Mouse (Mus musculus) liver, embryonic 11.5 days (tissue): ENCODE measurements around the gene Dusp16. TPM values are rescaled to one million over a fixed set of nuclear protein-coding genes. Genes with fewer than 3 reads are reported as not detected.

Experiments
- ATAC-seq: fragments of 200-750 bp; cut with Nextera tagmentation; replicated peaks from 2 replicates; pipeline ENCODE4 v1.8.0; 2017; ENCODE audit warnings: moderate number of reproducible peaks, mild to moderate bottlenecking, moderate TSS enrichment, moderate library complexity; ENCODE audit not compliant: low FRiP score
- DNase-seq: peaks from one replicate; pipeline ENCODE4 v3.0.0-alpha.2; 2017; ENCODE audit warnings: low spot score
- H3K27ac ChIP-seq: fragments of 300-500 bp; sonication (generic); 2 replicates; pipeline ENCODE4 v1.5.1; 2014; ENCODE audit warnings: mild to moderate bottlenecking, low read depth, low read length, control low read depth
- H3K27me3 ChIP-seq: fragments of 300-500 bp; sonication (generic); replicated peaks from 2 replicates; pipeline ENCODE4 v1.6.1; 2014; ENCODE audit warnings: low read length, mixed read lengths; ENCODE audit not compliant: control insufficient read depth, insufficient read depth
- H3K36me3 ChIP-seq: fragments of 300-500 bp; sonication (generic); 2 replicates; pipeline ENCODE4 v1.6.1; 2014; ENCODE audit warnings: mild to moderate bottlenecking, low read length, moderate library complexity, mixed read lengths; ENCODE audit not compliant: control insufficient read depth, insufficient read depth
- H3K4me1 ChIP-seq: fragments of 300-500 bp; sonication (generic); replicated peaks from 2 replicates; pipeline ENCODE4 v1.6.1; 2014; ENCODE audit warnings: low read length, mixed read lengths; ENCODE audit not compliant: control insufficient read depth, insufficient read depth
- H3K4me2 ChIP-seq: fragments of 300-500 bp; sonication (generic); 2 replicates; pipeline ENCODE4 v1.6.1; 2014; ENCODE audit warnings: mild to moderate bottlenecking, control low read depth, moderate library complexity
- H3K4me3 ChIP-seq: fragments of 300-500 bp; sonication (generic); 2 replicates; pipeline ENCODE4 v1.5.1; 2014; ENCODE audit warnings: low read depth, low read length, control low read depth
- H3K9ac ChIP-seq: fragments of 300-500 bp; sonication (generic); 2 replicates; pipeline ENCODE4 v1.6.1; 2014; ENCODE audit warnings: low read depth, low read length, control low read depth
- H3K9me3 ChIP-seq: fragments of 300-500 bp; sonication (generic); 2 replicates; pipeline ENCODE4 v1.6.1; 2016; ENCODE audit warnings: low read length, inconsistent platforms, mixed read lengths; ENCODE audit not compliant: control insufficient read depth
- WGBS: fragments of 180-500 bp; shearing (Covaris S2); extraction: QIAGEN DNeasy Blood & Tissue Kit; methylation state at CpG from one replicate; pipeline ENCODE4 v1.1.7; 2014; 5-methylcytosine and 5-hydroxymethylcytosine counted together
- polyA plus RNA-seq: library from polyadenylated mRNA; unstranded; fragments of >200 nt; fragmentation: Nextera tagmentation; extraction: Ambion mirVana; gene quantifications from 2 replicates; pipeline ENCODE4 v1.2.1, GENCODE M21; 2014

Dusp16 gene
- polyA plus RNA-seq, 1 experiment from 2014 or later = 7.9 TPM

DNA sequence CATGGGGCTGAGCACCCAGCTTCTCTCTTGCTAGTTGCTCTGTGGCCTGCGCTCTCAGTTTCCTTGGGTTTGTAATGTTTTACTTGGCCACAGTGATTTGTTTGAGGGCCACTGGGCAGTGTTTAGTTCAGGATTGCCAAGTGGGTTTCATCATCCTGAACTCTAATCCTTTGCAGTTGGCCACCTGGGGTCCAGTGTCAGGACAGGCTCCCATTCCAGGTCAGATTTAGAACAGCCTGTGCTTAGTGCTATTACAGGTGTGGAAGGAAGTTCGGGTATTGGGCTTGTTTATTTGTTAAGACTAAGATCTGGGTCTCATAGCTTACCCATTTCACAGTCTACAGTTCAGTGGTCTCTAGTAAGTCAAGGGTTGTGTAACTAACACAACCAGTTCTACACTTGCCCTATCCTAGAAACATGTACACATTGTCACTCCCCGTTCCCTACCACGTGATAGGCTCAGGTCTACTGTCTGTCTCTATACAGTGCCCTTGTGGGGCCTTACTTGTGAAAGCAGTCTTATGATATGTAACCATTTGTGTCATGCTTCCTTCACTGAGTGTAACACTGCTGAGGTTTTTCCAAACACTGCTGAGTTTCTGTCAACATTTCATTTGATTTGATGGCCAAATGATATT lies 89.3 kb downstream of the Dusp16 start:
- Histone ChIP-seq H3K4me1 (no peaks in the 10 kb centered on the region; the same call in 1 of the 2 replicates), H3K4me3 (no peak overlapping the region), H3K4me2 (no peak overlapping the region), H3K27ac (no peak overlapping the region), H3K27me3 (no peaks in the 10 kb centered on the region), H3K36me3 (no peaks in the 10 kb centered on the region), H3K9me3 (no peaks in the 10 kb centered on the region), H3K9ac (no peak overlapping the region)
- ATAC-seq (no peak), DNase-seq (no peak)
- 84% methylated on average over 4 of the region's 4 CpGs for WGBS

DNA sequence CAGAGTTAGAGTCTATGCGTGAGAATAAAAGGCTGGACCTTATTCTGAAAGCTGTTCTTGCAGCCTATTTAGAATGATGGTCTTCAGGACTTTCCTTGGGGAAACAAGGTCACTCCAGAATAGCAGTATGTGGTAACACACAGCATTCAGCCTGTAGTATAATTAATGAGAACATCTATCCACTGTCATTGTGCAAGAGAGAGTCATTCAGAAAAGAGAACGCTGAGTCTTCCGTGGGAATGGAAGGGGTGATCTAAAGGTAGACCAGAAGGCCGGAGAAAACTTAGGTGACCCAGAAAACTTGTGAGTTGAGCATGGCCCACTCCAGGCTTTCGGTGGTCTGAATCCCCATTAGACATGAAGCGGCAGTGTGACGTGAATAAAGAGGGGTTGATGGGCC lies 90.2 kb downstream of the Dusp16 start:
- no peaks in the 10 kb centered on the region; the same call in 1 of the 2 replicates for H3K4me1 ChIP-seq
- ATAC-seq (no peak), DNase-seq (no peak)
- H3K4me3 ChIP-seq = no peak overlapping the region
- no peaks in the 10 kb centered on the region for H3K36me3 ChIP-seq
- H3K27ac ChIP-seq = no peak overlapping the region
- no peaks in the 10 kb centered on the region for H3K9me3 ChIP-seq
- no peaks in the 10 kb centered on the region for H3K27me3 ChIP-seq
- WGBS = 91% methylated on average over 7 of the region's 7 CpGs
- H3K9ac ChIP-seq = no peak overlapping the region
- no peak overlapping the region for H3K4me2 ChIP-seq

DNA sequence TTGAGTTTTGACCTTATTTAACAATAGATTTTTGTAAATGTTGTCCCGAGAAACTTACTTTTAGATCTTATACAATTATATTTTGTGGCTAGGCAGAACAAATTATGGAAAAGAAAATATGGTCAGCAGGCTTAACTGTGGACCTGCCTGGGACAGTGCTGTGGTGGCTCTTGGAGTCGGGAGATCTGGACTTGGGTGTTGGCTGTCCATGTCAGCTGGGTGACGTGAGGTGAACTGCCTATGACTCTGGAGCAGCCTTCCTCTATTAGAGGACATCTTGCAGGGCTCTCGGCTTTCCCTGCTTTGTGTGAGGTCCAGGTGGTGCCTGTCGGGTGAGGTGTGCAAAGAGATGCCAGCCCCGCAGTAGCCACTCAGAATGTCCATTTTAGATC lies 91.2 kb downstream of the Dusp16 start:
- Histone ChIP-seq H3K4me2 (no peak overlapping the region), H3K27ac (no peak overlapping the region), H3K9ac (no peak overlapping the region), H3K4me1 (no peaks in the 10 kb centered on the region; the same call in 1 of the 2 replicates), H3K4me3 (no peak overlapping the region), H3K36me3 (no peaks in the 10 kb centered on the region), H3K27me3 (no peaks in the 10 kb centered on the region), H3K9me3 (no peaks in the 10 kb centered on the region)
- no peak for DNase-seq
- WGBS = 82% methylated on average over 6 of the region's 6 CpGs
- no peak for ATAC-seq

DNA sequence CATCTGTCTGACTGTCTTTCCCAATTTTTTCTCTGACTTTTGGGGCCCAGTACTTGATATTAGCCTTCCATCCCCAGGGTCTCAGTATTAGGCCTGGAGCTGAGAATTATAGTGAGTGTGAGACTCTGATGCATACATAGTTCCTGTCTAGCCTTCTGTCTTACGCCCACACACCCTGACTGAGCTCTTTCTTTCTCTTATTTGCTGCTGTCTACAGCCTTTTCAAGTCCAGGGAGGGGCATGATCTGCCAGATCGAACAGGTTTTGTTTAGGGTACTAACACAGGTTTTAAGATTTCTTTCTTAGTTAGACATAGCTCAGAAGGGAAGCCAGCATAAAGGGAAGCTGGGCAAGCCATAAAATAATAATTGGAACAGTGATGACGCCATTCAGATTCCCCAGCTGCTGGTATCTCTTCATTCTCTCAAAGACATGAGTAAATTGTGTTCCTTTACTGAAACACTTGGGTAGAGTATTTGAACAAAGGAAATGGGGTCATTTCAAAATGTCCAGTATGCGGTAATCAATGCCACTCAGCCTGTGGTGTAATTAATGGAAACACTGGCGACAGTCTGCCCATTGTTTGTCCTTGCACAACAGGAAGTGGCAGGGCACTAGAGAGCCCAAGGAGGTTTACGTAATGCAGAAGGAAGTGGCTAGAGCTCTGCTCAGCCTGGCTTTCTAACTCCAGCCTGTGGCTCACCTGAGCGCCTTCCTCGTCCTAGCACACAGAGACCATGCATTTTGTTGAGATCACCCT lies 91.8 kb downstream of the Dusp16 start:
- Histone ChIP-seq H3K4me1 (no peaks in the 10 kb centered on the region; the same call in 1 of the 2 replicates), H3K9ac (no peak overlapping the region), H3K4me3 (no peak overlapping the region), H3K4me2 (no peak overlapping the region), H3K9me3 (no peaks in the 10 kb centered on the region), H3K36me3 (no peaks in the 10 kb centered on the region), H3K27me3 (no peaks in the 10 kb centered on the region), H3K27ac (no peak overlapping the region)
- peak; percentile 68 for ATAC-seq
- 63% methylated on average over 8 of the region's 8 CpGs for WGBS
- no peak for DNase-seq

DNA sequence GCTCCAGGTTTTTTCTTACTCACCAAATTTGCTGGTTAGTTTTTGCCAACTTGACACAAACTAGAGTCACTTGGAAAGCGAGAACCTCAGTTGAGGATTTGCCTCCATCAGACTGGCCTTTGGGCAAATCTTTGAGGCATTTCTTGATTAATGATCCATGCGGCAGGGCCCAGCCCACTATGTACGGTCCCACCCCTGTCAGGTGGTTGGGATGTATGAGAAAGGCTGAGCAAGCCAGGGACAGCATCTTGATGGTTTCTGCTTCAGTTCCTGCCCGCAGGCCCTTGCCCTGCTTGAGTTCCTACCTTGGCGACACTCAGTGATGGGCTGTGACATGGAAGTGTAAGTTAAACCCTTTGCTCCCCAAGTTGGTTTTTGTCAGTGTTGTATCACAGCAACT lies 94.2 kb downstream of the Dusp16 start:
- Histone ChIP-seq H3K27ac (no peak overlapping the region), H3K4me2 (no peak overlapping the region), H3K36me3 (no peaks in the 10 kb centered on the region), H3K27me3 (no peaks in the 10 kb centered on the region), H3K9me3 (no peaks in the 10 kb centered on the region), H3K4me3 (no peak overlapping the region), H3K9ac (no peak overlapping the region), H3K4me1 (no peaks in the 10 kb centered on the region; the same call in 1 of the 2 replicates)
- ATAC-seq (no peak), DNase-seq (no peak)
- 92% methylated on average over 5 of the region's 5 CpGs for WGBS

DNA sequence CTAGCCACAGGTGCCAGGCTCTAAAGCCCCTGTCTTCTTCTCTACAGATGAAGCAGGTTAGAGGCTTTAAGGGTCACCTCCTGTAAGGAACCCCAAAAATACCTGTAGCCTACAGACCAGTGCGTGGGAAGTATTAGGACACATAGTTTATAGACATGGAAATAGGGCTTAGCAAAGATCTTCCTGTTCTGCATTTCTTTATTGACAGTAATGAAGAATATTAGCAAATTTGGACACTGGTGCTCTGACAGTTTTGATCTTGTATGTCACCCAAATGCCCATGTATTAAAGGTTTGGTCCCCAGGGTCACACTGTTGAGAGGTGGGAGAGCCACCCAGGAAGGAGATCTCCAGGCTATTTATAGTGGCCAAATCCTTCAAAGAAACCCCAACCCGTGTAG lies 95.9 kb downstream of the Dusp16 start:
- no peaks in the 10 kb centered on the region for H3K27me3 ChIP-seq
- H3K4me2 ChIP-seq = no peak overlapping the region
- no peak overlapping the region for H3K27ac ChIP-seq
- no peak overlapping the region for H3K9ac ChIP-seq
- H3K9me3 ChIP-seq = no peaks in the 10 kb centered on the region
- no peak for ATAC-seq
- no peak overlapping the region for H3K4me3 ChIP-seq
- H3K36me3 ChIP-seq = no peaks in the 10 kb centered on the region
- 76% methylated on average over 2 of the region's 2 CpGs for WGBS
- DNase-seq = no peak
- no peaks in the 10 kb centered on the region; the same call in 1 of the 2 replicates for H3K4me1 ChIP-seq

DNA sequence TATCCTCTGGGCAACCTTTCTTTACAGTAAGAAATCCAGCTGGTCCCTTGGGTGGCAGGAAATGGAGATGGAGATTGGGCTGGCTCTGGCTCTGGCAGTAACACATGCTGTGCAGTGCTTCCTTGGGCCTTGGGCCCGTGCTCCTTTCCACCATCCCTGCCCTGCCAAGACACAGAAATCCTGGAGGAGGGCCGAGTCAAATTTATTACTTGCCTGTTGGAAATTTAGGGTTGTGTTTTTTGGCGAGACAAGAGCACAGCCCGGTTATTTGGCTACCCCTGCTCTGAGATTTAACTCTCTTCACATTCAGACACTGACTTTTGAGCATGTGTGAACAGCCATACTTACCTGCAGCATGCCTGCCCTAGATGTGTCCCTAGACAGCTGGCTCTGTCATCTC lies 96.3 kb downstream of the Dusp16 start:
- Histone ChIP-seq H3K27me3 (no peaks in the 10 kb centered on the region), H3K4me2 (no peak overlapping the region)

DNA sequence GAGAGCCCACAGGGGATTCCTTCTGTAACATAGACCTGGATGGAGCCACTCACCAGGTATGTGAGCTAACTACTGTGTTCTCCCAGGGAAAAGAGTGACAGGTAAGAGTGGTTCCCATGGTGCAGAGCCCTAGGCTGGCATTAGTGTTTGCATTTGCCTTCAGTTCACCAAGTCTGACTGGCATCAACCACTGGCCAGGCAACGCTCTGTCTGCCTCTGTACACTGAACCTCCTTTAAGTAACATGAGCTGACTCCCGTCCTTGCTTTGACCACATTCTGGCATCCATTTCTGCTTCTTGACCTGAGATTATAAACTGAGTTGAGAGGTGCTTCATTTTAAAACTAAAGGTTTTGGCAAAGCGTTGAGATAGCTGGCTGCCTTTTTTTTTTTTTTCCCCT lies 96.8 kb downstream of the Dusp16 start:
- no peak overlapping the region for H3K4me3 ChIP-seq
- 87% methylated on average over 3 of the region's 3 CpGs for WGBS
- no peak overlapping the region for H3K4me2 ChIP-seq
- no peaks in the 10 kb centered on the region for H3K36me3 ChIP-seq
- DNase-seq = no peak
- no peaks in the 10 kb centered on the region for H3K27me3 ChIP-seq
- no peak for ATAC-seq
- H3K4me1 ChIP-seq = no peaks in the 10 kb centered on the region; the same call in 1 of the 2 replicates
- H3K9ac ChIP-seq = no peak overlapping the region
- no peak overlapping the region for H3K27ac ChIP-seq
- H3K9me3 ChIP-seq = no peaks in the 10 kb centered on the region

More for the DNA sequence above, 96.3 kb downstream of the Dusp16 start:
- 85% methylated on average over 4 of the region's 4 CpGs for WGBS
- Histone ChIP-seq H3K27ac (no peak overlapping the region), H3K4me3 (no peak overlapping the region), H3K36me3 (no peaks in the 10 kb centered on the region), H3K9me3 (no peaks in the 10 kb centered on the region), H3K9ac (no peak overlapping the region), H3K4me1 (no peaks in the 10 kb centered on the region; the same call in 1 of the 2 replicates)
- DNase-seq = no peak
- no peak for ATAC-seq

DNA sequence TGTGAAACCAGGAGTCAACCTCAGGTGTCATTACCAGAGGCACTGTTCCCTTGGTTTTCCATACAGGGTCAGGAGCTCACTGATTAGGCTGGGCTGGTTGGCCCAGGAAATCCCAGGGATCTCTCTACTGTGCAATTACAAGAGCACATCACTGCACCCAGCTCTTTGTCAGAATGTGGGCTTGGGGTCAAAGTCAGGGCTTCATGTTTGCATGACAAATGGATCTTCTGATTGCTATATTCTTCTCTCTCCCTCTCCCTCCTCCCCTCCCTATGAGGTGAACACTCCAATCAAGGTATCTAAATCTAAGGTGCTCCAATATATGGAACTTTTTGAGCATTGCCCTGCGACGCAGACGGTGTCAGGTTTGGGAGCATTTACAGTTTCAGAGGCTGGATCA lies 97.4 kb downstream of the Dusp16 start:
- Histone ChIP-seq H3K9me3 (no peaks in the 10 kb centered on the region), H3K9ac (no peak overlapping the region), H3K4me3 (no peak overlapping the region), H3K27ac (no peak overlapping the region), H3K4me2 (no peak overlapping the region), H3K4me1 (no peaks in the 10 kb centered on the region; the same call in 1 of the 2 replicates), H3K27me3 (no peaks in the 10 kb centered on the region), H3K36me3 (no peaks in the 10 kb centered on the region)
- 96% methylated on average over 3 of the region's 3 CpGs for WGBS
- no peak for ATAC-seq
- no peak for DNase-seq
